Mouse (Mus musculus) CH12.LX (cell line): ENCODE data around the gene Tro. TPM values are rescaled to one million over a fixed set of nuclear protein-coding genes. Genes with fewer than 3 reads are reported as not detected.
A peak's percentile ranks its signal among the peaks of the same experiment; 100 is the strongest.

Experiments used
- DNase-seq: peaks from one replicate; pipeline ENCODE4 v3.0.0-alpha.2; 2013; ENCODE audit errors: extremely low read depth
- H3K27ac ChIP-seq: 2 replicates; pipeline ENCODE4 v1.5.1; 2012; ENCODE audit warnings: low read depth, mild to moderate bottlenecking, control low read depth, moderate library complexity; ENCODE audit not compliant: insufficient read depth
- H3K27me3 ChIP-seq: replicated peaks from 2 replicates; pipeline ENCODE3; 2012; ENCODE audit warnings: inconsistent platforms
- H3K36me3 ChIP-seq, 2 experiments: replicated peaks in 1 of 2; 2 replicates each; pipeline versions ENCODE3 to v1.6.1; 2012; ENCODE audit warnings: inconsistent platforms in 1 of 2, low read length in 1 of 2, mild to moderate bottlenecking in 1 of 2, mixed read lengths in 1 of 2, moderate library complexity in 1 of 2; ENCODE audit not compliant: control insufficient read depth in 1 of 2, insufficient read depth in 1 of 2
- H3K4me1 ChIP-seq, 2 experiments: 2 replicates each; pipeline ENCODE4 v1.6.1; 2012; ENCODE audit warnings: inconsistent platforms in 1 of 2, moderate library complexity in 1 of 2; ENCODE audit not compliant: insufficient read depth in 2 of 2, control insufficient read depth in 1 of 2
- H3K4me2 ChIP-seq: 2 replicates; pipeline ENCODE4 v1.6.1; 2012; ENCODE audit warnings: low read depth, mild to moderate bottlenecking, control low read depth; ENCODE audit not compliant: poor library complexity, insufficient read depth, severe bottlenecking
- H3K4me3 ChIP-seq, 3 experiments: fragments of 150-350 bp in 1 of 3; sonication (generic) in 1 of 3; replicated peaks in 1 of 3; 2 replicates each; pipeline versions ENCODE3 to v1.5.1; 2011 to 2012; ENCODE audit warnings: low read depth in 2 of 3, low read length in 2 of 3, mild to moderate bottlenecking in 2 of 3, moderate library complexity in 2 of 3, control low read depth in 1 of 3, improper control_type of control experiment in 1 of 3, inconsistent platforms in 1 of 3, mixed read lengths in 1 of 3; ENCODE audit not compliant: poor library complexity in 1 of 3
- H3K79me2 ChIP-seq: replicated peaks from 2 replicates; pipeline ENCODE4 v1.6.1; 2012; ENCODE audit warnings: mild to moderate bottlenecking, moderate library complexity; ENCODE audit not compliant: control insufficient read depth, poor library complexity, insufficient read depth, severe bottlenecking; ENCODE audit errors: extremely low read depth
- H3K9ac ChIP-seq: 2 replicates; pipeline ENCODE4 v1.6.1; 2012; ENCODE audit warnings: low read depth, mild to moderate bottlenecking, control low read depth, moderate library complexity; ENCODE audit not compliant: insufficient read depth
- H3K9me3 ChIP-seq: replicated peaks from 2 replicates; pipeline ENCODE3; 2012; ENCODE audit warnings: low read length, inconsistent platforms, mixed read lengths
- BHLHE40 ChIP-seq: IDR thresholded peaks from 2 replicates; pipeline ENCODE4 v1.6.1; 2011; ENCODE audit warnings: mild to moderate bottlenecking, low read depth, low read length, improper control_type of control experiment
- CHD2 ChIP-seq: IDR thresholded peaks from 2 replicates; pipeline ENCODE4 v1.6.1; 2011; ENCODE audit warnings: low read length, improper control_type of control experiment
- E2F4 ChIP-seq: IDR thresholded peaks from 2 replicates; pipeline ENCODE4 v1.6.1; 2011; ENCODE audit warnings: low read depth, low read length, improper control_type of control experiment; ENCODE audit not compliant: insufficient replicate concordance
- EP300 ChIP-seq: IDR thresholded peaks from 2 replicates; pipeline ENCODE4 v1.6.1; 2011; ENCODE audit warnings: low read length, improper control_type of control experiment
- HCFC1 ChIP-seq: IDR thresholded peaks from 2 replicates; pipeline ENCODE4 v1.6.1; 2012; ENCODE audit warnings: low read depth, mild to moderate bottlenecking, inconsistent platforms, low read length, improper control_type of control experiment
- JUND ChIP-seq: conservative IDR thresholded peaks from 2 replicates; pipeline ENCODE4 v1.6.1; 2011; ENCODE audit warnings: low read depth, low read length, improper control_type of control experiment
- KAT2A ChIP-seq: IDR thresholded peaks from 2 replicates; pipeline ENCODE4 v1.6.1; 2012; ENCODE audit warnings: low read length, improper control_type of control experiment, inconsistent platforms; ENCODE audit not compliant: insufficient replicate concordance
- MAFK ChIP-seq: IDR thresholded peaks from 2 replicates; pipeline ENCODE4 v1.6.1; 2011; ENCODE audit warnings: low read length, improper control_type of control experiment; ENCODE audit not compliant: insufficient replicate concordance
- MAX ChIP-seq: IDR thresholded peaks from 2 replicates; pipeline ENCODE4 v1.6.1; 2011; ENCODE audit warnings: low read length, improper control_type of control experiment
- MEF2A ChIP-seq: IDR thresholded peaks from 2 replicates; pipeline ENCODE4 v1.6.1; 2014; ENCODE audit warnings: low read depth, mild to moderate bottlenecking, inconsistent platforms, low read length, improper control_type of control experiment, borderline replicate concordance
- NELFE ChIP-seq: IDR thresholded peaks from 2 replicates; pipeline ENCODE4 v1.6.1; 2011; ENCODE audit warnings: low read depth, low read length, improper control_type of control experiment
- USF2 ChIP-seq: conservative IDR thresholded peaks from 2 replicates; pipeline ENCODE4 v1.6.1; 2011; ENCODE audit warnings: low read depth, low read length, improper control_type of control experiment
- ZC3H11A ChIP-seq: IDR thresholded peaks from 2 replicates; pipeline ENCODE4 v1.6.1; 2012; ENCODE audit warnings: low read depth, mild to moderate bottlenecking, inconsistent platforms, low read length, improper control_type of control experiment
- ZKSCAN1 ChIP-seq: IDR thresholded peaks from 2 replicates; pipeline ENCODE4 v1.6.1; 2012; ENCODE audit warnings: low read depth, inconsistent platforms, low read length, improper control_type of control experiment, borderline replicate concordance
- ZMIZ1 ChIP-seq: IDR thresholded peaks from 2 replicates; pipeline ENCODE4 v1.6.1; 2012; ENCODE audit warnings: low read depth, mild to moderate bottlenecking, inconsistent platforms, low read length, improper control_type of control experiment
- dilution Hi-C: fragments of 300-500 bp; cut with MboI; formaldehyde crosslinking; loops from 2 replicates; pipeline ENCODE4 v1.14.3; 2020; ENCODE audit warnings: low sequenced_read_pairs; ENCODE audit not compliant: extremely low pct_unique_long_range_greater_than_20kb, extremely low pct_ligation_motif_present
- in situ Hi-C: fragments of 300-500 bp; cut with MboI; formaldehyde crosslinking; loops from 3 replicates; pipeline ENCODE4 v1.14.3; 2019; ENCODE audit warnings: low sequenced_read_pairs, low pct_ligation_motif_present, low pct_unique_long_range_greater_than_20kb, mixed read lengths
- polyA plus RNA-seq: library from polyadenylated mRNA; unstranded; fragments of >175 nt; gene quantifications from 2 replicates; pipeline ENCODE4 v1.2.1, GENCODE M21; 2012; ENCODE audit warnings: low read depth; ENCODE audit not compliant: insufficient read length
- total RNA-seq, 2 experiments: library from RNA; depleted of rRNA; stranded (reverse); fragments of 300-350 nt in 1 of 2; fragments of >200 nt in 1 of 2; gene quantifications; 2 replicates each; pipeline ENCODE4 v1.2.3; 2012 to 2014

Tro gene
- total RNA-seq (2012; rRNA removed) (0.13 and 0.21 TPM in 2 replicates), total RNA-seq (2014; rRNA removed) (not detected in 2 replicates), polyA plus RNA-seq (not detected in 2 replicates)

DNA sequence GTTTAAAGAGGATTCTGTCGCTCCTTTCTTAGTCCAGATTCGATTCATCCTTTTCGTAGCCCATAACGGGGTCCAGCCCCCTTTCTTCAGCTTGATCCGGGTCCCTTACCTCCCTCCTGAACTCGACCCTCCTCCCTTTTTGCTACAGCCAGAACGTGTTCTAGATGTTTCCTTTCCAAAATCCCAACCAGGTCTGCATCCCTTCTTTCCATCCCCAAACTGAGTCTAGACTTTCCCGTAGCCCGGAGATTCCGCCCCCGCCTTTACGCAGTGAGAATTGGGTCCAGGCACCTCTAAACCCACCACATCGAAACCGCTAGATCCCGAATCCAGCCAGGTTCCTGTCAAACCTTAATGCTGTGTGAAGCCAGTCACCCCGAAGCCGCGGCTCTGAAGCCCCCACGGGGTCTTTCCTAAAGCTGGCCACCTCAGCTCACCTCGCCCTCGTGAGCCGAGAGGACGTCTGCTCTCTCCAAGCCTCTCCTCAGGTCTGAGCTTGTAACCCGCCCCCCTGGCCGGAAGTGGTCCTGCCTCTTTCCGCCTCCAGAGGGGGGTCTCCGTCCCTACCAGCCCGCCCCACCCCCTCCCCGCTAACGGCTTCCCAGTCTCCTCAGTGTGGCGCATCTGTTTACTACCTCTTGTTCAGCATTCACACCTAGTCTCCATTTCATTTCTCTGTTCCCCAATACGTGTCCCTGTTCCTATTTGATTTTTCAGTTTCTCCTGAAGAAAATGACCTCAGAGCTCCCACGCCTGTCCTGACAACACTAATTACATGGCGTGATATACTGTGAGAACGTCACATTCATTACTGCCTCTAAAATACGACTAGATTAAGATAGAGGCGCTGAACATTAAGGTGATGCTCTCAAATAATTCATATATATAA is at the start of gene Tro:
TSS of gene Tro (minus strand) at position 676 of the 889 bp plus-strand sequence.
- Histone ChIP-seq H3K79me2 (no peaks in the 10 kb centered on the region), H3K4me2 (peak within 1 kb of the TSS; percentile 64), H3K27ac (no peak within 1 kb of the TSS), H3K27me3 (no peaks in the 10 kb centered on the region), H3K9me3 (no peaks in the 10 kb centered on the region), H3K4me1 (no peaks in the 10 kb centered on the region), H3K9ac (no peak within 1 kb of the TSS), H3K36me3 (no peaks in the 10 kb centered on the region), H3K4me3 (no peak within 1 kb of the TSS)
- dilution Hi-C loops (no loop called here), in situ Hi-C loops (loop anchor here (25.0 kb wide), 1 partner anchor 455 kb away; no protein-coding TSS in a partner anchor)
- TF ChIP-seq HCFC1 = no peak
- TF ChIP-seq ZC3H11A = no peak
- no peak for TF ChIP-seq JUND
- no peak for TF ChIP-seq USF2
- no peak for TF ChIP-seq NELFE
- no peak for TF ChIP-seq MAX
- TF ChIP-seq MAFK = no peak
- no peak for TF ChIP-seq BHLHE40
- no peak for DNase-seq

DNA sequence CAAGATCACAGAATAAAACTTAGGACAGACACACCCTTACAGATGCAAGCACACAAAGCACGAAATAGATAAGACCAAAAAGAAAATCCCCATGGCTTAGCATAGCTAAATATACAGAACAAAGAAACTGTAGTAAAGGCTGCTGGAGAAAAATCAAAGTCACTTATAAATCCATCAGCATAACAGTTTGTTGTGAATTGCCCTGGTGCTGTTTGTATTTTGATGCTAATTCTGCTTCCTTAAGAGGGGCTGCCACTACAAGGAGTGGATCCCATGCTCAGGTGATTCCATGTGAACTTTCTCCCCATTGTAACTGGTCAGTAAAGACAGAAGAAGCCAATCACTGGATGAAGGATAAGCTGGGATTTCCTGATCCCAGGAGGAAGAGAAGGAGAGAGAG is 20.1 kb upstream of the Tro start:
- in situ Hi-C loops = no loop called here
- Histone ChIP-seq H3K27ac (no peak overlapping the region), H3K36me3 (no peaks in the 10 kb centered on the region), H3K9ac (no peak overlapping the region), H3K79me2 (no peaks in the 10 kb centered on the region), H3K4me3 (no peak overlapping the region), H3K4me1 (no peaks in the 10 kb centered on the region), H3K4me2 (no peak overlapping the region), H3K27me3 (no peaks in the 10 kb centered on the region), H3K9me3 (no peaks in the 10 kb centered on the region)
- no peak for TF ChIP-seq MEF2A
- TF ChIP-seq EP300 = no peak
- no peak for TF ChIP-seq KAT2A
- TF ChIP-seq E2F4 = no peak
- no peak for TF ChIP-seq ZMIZ1
- no peak for TF ChIP-seq ZKSCAN1
- no peak for TF ChIP-seq CHD2
- dilution Hi-C loops = no loop called here
- no peak for DNase-seq
